Mouse (Mus musculus): Measurements from ENCODE around the gene Zfhx3.

Gene Zfhx3

DNA sequence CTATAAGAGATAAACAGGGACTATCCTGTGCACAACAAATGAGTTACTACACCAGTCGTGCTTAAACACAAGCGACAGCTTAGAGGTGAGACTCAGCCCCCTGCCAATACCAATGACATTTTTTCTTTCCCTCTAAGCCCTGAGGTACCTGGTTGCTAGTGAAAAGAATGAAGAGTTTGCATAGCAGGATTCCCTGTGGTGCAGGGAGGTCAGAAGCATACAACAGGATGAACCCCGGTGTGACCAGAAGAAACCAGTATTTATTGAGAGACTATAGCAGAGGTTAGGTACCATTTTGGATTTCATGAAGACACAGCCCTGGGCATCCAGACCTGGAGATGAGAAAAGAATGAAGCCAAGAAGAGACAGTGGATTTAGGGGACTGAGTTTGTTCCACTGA lies 498.0 kb downstream of the Zfhx3 start:
- DNase-seq (ENCODE audit: low spot score in 2 of 2): no peak

DNA sequence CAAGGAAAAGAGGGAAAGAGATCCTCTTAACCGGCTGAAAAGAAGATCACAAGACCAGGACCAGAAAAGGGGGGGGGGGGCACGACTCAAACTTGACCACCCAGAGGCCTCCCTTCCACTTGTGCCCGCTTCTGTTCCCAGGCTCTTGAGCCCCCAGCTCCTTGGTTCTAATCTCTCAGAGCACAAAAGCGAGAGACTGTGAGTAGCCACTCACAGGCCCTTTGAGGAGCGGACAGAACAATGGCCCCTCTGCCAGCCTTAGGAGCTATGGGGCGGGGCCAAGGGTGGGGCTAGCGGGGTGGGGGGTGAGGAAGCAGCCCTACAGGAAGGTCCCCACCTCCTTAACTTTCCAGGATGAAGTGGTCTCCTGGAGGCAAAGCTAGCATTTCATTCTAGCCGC lies 508.4 kb downstream of the Zfhx3 start:
- no peak for DNase-seq (ENCODE audit: low spot score in 2 of 2)

DNA sequence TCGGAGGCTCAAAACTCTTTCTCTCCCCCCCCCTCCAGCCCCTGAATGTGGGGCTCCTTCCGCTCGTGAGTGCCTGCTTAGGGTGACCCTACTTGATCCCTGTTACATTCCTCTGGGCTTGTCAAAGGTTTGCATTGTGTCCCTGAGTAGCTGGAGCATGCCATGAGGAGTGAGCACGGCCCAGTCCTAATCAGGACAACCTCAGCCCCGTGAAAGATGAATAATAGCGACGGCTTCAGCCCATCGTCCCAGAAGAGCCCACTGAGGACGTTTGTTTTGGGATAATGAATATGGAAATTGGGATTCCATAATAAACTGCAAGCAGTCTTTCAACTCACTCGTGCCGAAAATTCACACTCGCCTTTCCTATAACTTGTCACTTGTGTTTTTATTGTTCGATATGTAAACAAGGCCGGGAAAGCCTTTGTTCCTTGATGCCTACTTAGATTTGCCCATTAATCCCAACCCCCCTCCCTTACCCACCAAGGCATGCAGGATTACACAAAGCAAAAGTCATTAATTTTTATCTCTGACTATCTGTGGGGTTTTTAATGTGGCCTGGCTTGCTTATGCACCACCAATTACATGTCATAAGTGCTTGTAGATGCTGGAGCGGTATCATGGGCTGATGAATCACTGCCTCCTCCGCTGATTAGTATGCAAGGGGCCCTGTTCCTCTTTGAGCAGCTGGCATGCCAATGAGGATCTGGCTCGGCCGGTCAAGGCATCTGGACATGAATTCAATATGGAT lies 512.3 kb downstream of the Zfhx3 start:
- no peak for DNase-seq (ENCODE audit: low spot score in 2 of 2)

DNA sequence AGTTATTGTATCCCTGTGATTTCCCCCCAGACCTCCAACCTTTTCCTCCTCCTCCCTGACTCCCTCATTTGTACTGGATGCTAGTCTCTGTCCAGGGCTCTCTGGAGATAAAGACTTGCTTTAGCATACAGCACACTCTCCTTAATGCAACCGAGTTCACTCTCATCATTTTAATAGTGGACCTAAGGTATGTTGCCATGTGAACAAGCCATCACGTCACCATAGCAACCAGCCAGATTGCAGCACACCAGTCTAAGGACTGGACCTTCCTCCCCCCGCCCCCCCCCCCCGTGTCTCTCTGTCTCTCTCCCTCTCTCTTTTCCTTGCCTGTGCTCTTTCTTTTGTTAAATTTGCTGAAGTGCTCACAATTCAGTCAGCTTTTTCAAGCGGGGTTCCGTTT lies 524.2 kb downstream of the Zfhx3 start:
- DNase-seq (ENCODE audit: low spot score in 2 of 2): no peak

DNA sequence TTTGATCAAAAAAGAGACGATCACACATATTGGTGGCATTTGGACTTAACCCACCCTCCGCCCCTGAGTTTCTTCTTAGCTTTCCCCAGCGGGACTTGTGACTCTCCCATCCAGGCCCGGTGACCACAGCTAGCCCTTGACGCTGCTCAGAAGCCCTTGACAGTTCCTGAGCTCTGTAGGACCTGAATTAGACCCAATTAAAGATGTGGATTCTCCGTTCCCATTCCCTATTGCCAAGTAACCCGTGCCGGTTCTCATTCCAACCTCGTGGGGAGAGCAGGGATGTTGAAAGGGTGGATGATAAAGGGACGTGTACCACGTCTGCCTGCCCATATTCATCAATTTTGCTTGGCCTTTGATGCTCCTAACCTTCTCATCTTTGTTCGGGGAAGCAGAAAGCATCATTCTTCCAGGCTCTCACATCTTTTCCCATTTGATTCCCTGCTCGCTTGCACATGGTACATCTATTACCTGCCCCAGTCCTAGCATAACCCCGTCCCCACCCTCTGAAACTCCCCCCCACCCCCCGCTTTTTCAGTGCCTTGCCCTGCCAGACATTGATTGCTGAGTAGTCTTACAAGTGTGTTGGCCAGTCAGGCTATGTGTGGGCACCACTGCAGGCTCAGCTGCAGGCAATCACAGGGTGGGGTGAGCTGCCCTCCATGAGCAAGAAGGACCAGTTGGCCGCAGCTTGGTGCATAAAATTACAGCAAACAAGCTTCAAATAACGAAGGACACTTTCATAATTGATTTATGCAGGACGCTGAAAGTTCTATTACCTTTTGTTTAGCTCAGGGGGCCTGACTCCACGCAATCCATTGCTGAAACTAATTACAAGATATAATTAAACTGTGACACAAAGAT lies 525.0 kb downstream of the Zfhx3 start:
- DNase-seq (ENCODE audit: low spot score in 2 of 2): no peak

DNA sequence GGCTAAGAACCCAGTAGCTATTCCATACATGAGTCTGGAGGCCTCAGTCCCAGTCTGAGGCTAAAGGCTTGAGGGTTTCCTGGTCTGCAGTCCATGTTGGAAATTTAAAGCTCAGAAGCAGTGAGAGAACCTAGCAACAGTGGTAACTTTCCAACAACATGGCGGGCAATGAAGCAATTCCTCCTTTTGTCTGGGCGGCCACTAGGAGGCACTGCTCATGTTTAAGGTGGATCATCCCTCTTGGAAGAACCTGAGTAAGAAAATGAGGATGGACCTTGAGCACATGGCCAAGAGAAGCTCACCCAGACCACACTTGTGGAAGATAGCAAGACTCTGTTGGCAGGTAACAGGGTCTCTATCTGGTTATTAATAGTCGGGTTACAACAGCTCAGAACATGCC lies 527.8 kb downstream of the Zfhx3 start:
- no peak for DNase-seq (ENCODE audit: low spot score in 2 of 2)

DNA sequence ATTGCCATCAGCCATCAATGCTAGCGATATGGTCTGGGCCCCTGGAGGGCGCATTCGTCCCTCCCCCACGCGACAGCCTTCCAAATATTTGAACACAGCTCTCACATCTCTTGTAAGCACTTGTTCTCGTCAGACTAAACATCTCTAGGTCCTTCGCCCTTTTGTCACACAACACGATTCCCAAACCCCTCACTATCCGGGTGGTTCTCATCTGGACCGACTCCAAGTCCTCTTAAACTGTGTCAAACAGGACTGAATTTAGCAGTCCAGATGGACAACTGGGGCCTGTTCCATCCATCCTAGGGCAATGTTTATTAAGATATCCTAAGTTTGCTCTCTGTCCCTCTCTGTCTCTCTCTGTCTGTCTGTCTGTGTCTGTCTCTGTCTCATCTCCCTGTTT lies 532.1 kb downstream of the Zfhx3 start:
- DNase-seq (ENCODE audit: low spot score in 2 of 2): no peak

DNA sequence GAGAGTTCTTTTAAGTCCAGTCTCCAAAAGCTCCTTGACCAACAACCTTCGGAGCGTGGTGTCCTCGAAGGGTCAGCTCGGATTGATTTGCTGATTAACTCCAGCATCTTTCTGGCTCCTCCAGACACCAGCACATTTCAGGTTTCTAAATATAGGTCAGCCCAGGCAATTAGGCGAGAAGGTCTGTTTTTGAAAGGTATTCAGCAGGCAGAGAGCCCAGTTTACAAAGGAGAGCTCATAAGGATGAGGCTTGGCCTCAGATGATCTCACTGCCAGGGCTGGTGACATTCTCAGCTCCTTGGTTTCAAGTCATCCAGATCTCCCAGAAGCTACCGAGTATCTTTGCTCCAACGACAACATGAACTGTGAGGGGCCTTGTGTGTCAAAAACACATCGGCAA lies 535.7 kb downstream of the Zfhx3 start:
- no peak for DNase-seq (ENCODE audit: low spot score in 2 of 2)

DNA sequence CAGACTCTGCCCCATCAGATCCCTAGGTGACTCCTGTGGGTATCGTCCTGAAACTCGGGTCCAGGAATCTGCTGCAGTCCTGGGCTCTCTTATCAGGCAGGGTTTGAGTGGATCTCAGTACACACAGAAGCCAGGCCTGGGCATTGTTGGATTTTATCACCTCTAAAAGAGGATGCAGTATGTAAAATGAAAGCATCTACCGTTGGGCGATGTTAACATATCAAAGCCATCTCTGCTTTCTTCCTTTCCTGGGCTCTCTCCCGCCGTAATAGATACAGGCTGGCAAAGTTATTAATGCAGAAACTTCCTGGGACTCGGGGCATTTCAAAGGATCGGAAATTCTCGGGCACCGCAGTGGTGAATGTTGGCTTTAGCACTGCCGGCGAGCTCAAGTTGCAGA lies 537.7 kb downstream of the Zfhx3 start:
- no peak for DNase-seq (ENCODE audit: low spot score in 2 of 2)

DNA sequence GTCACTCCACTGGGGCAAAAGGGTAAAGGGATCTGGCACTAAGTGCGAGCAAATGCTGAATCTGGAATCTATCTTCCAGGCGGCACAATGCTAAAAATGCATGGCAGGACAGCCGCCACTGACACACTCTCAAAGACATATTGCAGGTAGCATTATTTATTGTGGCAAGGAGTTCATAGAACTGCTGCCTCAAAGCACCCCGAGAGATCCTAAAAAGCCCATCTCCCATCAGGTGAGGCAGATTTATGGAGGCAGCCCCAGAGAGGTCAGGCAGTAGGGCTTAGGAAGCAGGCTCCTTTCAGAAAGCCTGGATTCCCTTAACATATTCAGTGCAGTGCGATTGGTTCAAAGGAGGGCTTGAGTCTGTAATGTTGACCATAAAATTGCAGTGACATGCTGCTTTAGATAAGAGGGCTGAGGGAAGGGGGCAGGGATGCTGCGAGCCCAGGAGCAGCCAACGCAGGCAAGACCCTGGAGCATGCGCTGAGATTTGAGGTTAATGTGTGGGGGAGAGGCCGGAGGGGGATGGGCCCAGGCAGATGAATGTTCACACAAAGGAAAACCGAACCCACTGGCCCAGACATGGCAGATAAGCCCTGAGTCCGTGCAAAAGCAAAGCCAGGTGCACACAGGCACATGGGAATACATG lies 538.8 kb downstream of the Zfhx3 start:
- no peak for DNase-seq (ENCODE audit: low spot score in 2 of 2)

DNA sequence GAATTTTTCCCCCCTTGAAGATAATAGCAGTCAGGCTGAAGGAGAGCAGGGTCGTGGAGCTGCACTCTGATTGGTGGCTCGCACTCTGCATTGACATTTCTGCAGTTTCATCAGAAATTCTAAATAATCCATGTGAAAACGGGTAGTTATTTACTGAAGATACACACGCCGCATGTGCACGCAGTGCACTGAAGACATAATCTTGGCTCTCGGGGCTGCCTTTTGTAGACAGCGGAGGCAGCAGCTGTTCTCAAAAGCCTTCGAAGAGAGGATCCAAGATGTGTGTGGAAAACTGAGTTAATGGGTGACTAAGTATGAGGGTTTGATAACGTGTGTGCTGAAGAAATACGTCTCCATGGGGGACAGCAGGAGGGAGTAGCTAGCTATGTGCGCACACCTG lies 553.7 kb downstream of the Zfhx3 start:
- no peak for DNase-seq (ENCODE audit: low spot score in 2 of 2)

DNA sequence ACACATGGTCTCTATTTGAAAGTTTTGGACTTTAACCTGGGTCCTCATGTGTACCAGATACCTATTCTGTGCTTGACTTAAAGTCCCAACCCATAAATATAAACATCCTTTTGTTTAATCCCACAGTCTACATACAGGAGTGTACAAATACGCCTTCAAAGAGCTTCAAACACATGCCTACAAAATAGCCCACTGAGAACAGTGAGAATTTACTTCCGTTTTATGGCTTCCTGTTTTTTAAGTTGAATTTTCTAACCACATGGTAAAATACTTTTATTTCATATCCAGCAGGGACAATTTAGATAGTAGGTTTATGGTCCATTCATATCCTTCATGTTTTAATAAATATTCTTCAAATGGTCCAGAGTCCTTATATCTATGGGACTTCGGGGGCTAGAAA lies 564.3 kb downstream of the Zfhx3 start:
- DNase-seq (ENCODE audit: low spot score in 2 of 2): no peak

DNA sequence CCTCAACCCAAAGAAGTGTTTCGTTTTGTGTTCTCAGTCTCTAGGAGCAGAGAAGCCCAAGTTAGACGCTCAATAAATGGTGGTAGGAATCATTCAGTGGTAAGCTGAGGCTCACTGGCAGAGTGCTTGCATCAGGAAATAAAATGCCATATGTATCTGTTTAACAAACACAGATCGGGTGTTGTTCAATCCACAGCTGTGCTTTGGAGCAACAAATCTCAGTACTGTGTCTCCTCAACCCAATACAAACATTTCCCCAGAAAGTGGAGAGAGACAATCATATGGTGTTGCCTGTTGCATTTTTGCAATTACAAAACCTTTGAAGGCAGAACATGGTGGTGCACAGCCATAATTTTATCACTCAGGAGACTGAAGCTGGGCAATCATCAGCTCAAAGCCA lies 565.3 kb downstream of the Zfhx3 start:
- no peak for DNase-seq (ENCODE audit: low spot score in 2 of 2)

DNA sequence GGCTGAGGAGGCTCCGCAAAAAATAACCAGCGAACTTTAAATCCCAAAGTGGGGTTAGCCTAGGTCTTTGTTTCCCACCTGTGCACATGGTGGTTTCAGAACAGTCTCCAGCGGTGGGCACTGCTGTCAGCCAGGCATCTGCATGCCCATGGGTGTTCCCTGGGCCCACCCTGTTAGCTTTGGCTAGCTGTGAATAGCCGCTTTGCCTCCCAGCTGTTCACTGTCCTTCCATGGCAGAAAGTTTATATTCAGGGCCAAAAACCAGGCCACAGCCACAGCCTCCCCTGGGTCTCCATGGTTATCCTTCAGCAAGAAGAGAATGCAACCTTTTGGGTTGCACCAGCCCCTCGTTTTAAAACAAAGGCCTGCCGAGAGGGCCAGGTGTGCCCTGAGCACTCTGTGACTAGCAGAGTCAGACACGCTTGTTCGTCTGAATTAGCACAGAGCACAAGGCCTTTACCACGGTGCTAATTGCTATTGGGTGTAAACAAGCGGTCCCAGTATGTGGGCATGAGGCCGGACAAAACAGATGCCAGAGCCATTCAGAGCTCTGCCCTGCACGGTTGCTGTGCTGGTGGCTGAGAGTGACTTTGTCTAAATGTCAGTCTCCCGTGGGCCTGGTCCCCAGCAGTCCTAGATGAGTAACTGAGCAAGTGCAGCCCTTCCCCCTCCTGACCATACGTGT lies 568.3 kb downstream of the Zfhx3 start:
- DNase-seq (ENCODE audit: low spot score in 2 of 2): no peak

DNA sequence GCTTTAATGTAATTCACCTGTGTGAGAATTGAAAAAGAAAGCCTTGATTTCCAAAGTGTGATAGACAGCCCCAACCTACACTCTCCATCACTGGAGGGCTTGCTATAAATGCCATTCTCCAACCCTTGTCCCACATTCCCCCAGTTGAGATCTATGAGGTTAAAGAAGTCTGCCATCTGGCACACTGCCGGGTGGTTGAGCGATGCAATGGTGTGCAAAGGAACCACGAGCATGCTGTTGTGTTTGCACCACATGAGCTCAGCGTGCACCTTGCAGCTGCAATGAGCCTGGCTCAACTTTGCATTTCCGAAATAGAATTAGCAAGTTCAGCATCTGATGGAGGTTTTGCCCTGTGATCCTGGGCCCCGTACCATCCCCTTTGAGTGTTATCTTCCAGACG lies 575.7 kb downstream of the Zfhx3 start:
- no peak for DNase-seq (ENCODE audit: low spot score in 2 of 2)

DNA sequence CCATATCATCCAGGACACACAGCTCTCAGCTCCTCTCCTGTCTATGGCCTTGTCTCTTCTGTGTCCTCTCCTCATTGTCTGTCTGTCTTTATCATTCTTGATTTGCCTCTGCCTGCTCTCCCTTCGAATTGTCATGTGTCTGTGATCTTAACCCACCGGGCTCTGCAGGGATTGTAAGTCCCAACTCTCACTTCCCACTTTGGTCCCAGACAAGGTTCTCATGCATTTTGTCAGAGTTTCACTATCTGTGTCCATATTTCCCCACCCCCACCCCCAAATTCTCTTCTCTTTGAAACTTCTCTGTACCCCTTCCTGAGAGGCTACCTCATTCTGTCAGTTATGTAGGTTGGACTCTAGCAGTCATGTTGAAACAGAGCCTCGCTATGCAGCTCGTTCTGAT lies 579.6 kb downstream of the Zfhx3 start:
- DNase-seq (ENCODE audit: low spot score in 2 of 2): no peak

DNA sequence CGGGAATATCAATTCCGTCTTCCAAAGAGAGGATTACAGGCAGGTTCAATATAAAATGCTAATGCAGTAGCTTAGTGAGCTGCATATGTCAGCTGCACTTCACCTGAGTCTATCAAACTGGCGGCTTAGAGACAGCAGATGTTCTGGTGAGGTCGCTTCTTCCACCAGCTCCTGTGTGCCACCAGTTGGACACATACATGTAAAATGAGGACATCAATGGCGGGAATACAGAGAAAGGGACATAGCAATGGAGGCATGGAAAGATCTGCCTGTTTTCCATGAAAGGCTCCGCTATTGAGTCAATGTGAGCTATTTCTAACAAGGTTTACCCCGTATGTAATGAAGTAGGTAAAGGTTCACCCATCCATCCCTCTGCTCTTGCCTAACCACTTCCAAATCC lies 587.0 kb downstream of the Zfhx3 start:
- DNase-seq (ENCODE audit: low spot score in 2 of 2): no peak

DNA sequence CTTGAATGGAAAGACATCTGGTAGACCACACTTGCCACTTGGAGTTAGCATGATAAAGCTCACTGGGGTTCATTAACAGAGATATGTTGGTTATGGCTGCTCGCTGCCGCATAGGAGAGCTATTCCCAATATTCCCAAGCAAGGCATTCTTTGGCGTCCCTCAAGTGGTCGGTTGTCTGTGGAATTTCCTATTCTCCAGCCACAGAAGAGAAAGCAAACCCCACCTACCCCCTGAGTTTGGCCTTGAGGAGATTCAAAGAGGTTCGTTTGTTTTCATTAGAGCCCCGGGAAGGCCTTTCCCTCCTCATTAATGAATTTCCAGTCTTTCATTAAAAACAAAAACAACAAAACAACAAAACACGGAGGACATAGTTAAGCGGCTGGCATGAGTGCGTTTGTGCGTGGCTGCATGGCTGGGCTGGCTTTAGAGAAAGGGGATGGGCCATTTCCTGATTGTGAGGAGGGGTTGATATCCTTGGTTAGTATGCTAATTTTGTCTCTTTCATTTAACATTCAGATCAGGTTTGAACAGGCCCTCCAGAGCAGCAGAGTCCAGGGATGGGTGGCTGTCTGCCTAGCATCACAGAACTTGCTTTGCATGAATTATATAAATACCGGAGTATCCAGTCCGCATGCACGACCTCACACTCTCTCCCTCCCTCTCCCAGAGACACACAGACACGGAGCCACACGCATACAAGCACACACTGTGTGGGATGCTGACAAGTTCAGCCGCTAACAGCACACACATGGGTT lies 592.9 kb downstream of the Zfhx3 start:
- no peak for DNase-seq (ENCODE audit: low spot score in 2 of 2)

DNA sequence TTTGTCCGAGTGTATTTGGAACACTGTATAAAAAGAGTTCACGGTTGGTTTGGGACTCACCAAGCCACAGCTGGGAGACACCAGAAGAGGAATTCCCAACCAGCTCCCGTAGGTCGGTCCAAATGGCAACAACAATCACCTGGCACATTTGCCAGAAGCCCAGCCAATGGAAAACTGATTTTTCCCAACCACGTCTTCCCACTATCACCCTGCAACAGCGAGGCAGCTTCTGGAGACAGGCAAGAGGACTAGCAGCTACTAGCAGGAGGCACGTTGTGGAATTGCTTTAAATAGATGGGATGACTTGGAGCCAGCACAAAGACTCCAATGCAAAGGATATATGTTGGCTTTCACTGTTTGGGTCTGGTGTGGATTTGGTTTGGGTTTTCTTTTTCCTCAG lies 593.7 kb downstream of the Zfhx3 start:
- no peak for DNase-seq (ENCODE audit: low spot score in 2 of 2)

DNA sequence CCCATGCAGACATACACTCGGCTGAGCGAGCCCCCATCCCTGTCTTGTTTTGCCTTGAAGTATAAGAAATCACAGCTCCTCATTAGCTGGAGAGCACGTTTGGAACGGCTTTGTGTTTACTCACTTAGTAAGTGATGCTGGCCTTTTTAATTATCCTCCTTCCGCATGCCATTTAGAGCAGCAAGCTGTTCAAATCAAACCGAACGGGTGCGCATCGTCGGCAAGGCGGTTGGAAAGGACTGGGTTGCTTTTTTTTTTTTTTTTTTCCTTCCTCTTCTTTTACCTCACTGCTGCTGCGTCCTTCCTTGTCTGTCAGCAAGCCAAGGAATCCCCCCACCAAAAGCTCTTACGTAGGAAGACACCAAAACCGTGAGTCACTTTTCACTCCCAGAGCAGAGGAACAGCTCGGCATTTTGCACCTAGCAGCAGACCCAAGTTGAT lies 594.5 kb downstream of the Zfhx3 start:
- DNase-seq (ENCODE audit: low spot score in 2 of 2): no peak

Data from natural killer cell, adult 2 months (primary cell).